Mouse (Mus musculus) embryonic facial prominence, embryonic 15.5 days (tissue): ENCODE measurements at regions not wholly inside any gene's neighbourhood (a gene's known extent, or its start where the extent isn't known, plus 50 kb on each side); places are given as distances from the start of the nearest gene placed in this dataset.

ENCODE experiments used
- ATAC-seq: fragments of 200-750 bp; cut with Nextera tagmentation; 2 replicates; pipeline ENCODE4 v1.8.0; 2017; ENCODE audit warnings: low read depth, moderate TSS enrichment; ENCODE audit not compliant: insufficient number of reproducible peaks, low FRiP score, low TSS enrichment
- H3K27ac ChIP-seq: fragments of 300-500 bp; sonication (generic); replicated peaks from 2 replicates; pipeline ENCODE4 v1.5.1; 2015; ENCODE audit warnings: mild to moderate bottlenecking, inconsistent platforms
- H3K27me3 ChIP-seq: fragments of 300-500 bp; sonication (generic); 2 replicates; pipeline ENCODE4 v1.6.1; 2015; ENCODE audit warnings: inconsistent platforms
- H3K36me3 ChIP-seq: fragments of 300-500 bp; sonication (generic); 2 replicates; pipeline ENCODE4 v1.6.1; 2015; ENCODE audit warnings: mild to moderate bottlenecking, inconsistent platforms
- H3K4me1 ChIP-seq: fragments of 300-500 bp; sonication (generic); 2 replicates; pipeline ENCODE4 v1.6.1; 2015; ENCODE audit warnings: inconsistent platforms
- H3K4me2 ChIP-seq: fragments of 300-500 bp; sonication (generic); replicated peaks from 2 replicates; pipeline ENCODE4 v1.6.1; 2015; ENCODE audit warnings: mild to moderate bottlenecking, inconsistent platforms
- H3K4me3 ChIP-seq: fragments of 300-500 bp; sonication (generic); replicated peaks from 2 replicates; pipeline ENCODE4 v1.5.1; 2015; ENCODE audit warnings: mild to moderate bottlenecking, inconsistent platforms
- H3K9ac ChIP-seq: fragments of 300-500 bp; sonication (generic); 2 replicates; pipeline ENCODE4 v1.6.1; 2015; ENCODE audit warnings: inconsistent platforms
- H3K9me3 ChIP-seq: fragments of 300-500 bp; sonication (generic); replicated peaks from 2 replicates; pipeline ENCODE4 v1.6.1; 2016; ENCODE audit warnings: inconsistent platforms
- WGBS: fragments of 180-500 bp; shearing (Covaris S2); methylation state at CpG from one replicate; pipeline ENCODE4 v1.1.7; 2015; 5-methylcytosine and 5-hydroxymethylcytosine counted together

GRCm38 (mm10) chr2:179370882-179371546 lies 71.2 kb upstream of the Cdh4 start:
- H3K27me3 ChIP-seq, result no peaks in the 10 kb centered on the region
- ATAC-seq, result no peak
- WGBS, result 44% methylated on average over 14 of the region's 14 CpGs
- no peaks in the 10 kb centered on the region for H3K9me3 ChIP-seq
- no peaks in the 10 kb centered on the region; the same call in 1 of the 2 replicates for H3K4me1 ChIP-seq
- H3K9ac ChIP-seq, result no peak overlapping the region
- no peak overlapping the region for H3K27ac ChIP-seq
- no peak overlapping the region for H3K4me3 ChIP-seq
- no peak overlapping the region for H3K4me2 ChIP-seq
- no peaks in the 10 kb centered on the region for H3K36me3 ChIP-seq

GRCm38 (mm10) chr2:179371553-179371952 lies 70.7 kb upstream of the Cdh4 start:
- Histone ChIP-seq H3K4me3 (no peak overlapping the region), H3K36me3 (no peaks in the 10 kb centered on the region), H3K27ac (no peak overlapping the region), H3K4me1 (no peaks in the 10 kb centered on the region; the same call in 1 of the 2 replicates), H3K9me3 (no peaks in the 10 kb centered on the region), H3K4me2 (no peak overlapping the region), H3K27me3 (no peaks in the 10 kb centered on the region), H3K9ac (no peak overlapping the region)
- no peak for ATAC-seq
- WGBS, result 63% methylated on average over 7 of the region's 7 CpGs

- 48% methylated on average over 11 of the region's 11 CpGs for WGBS
- no peak overlapping the region for H3K4me2 ChIP-seq
These were observed 62.4 kb upstream of the Cdh4 start for GRCm38 (mm10) chr2:179379691-179380443.

GRCm38 (mm10) chr2:179380444-179380705 lies 61.9 kb upstream of the Cdh4 start:
- 24% methylated on average over 4 of the region's 4 CpGs for WGBS
- Histone ChIP-seq H3K9me3 (no peaks in the 10 kb centered on the region), H3K36me3 (no peaks in the 10 kb centered on the region), H3K4me3 (no peak overlapping the region), H3K27me3 (no peaks in the 10 kb centered on the region), H3K27ac (no peak overlapping the region), H3K4me2 (no peak overlapping the region), H3K4me1 (peaks cover 5% of the 10 kb centered on the region; the same call in 1 of the 2 replicates), H3K9ac (no peak overlapping the region)
- no peak for ATAC-seq

More at GRCm38 (mm10) chr2:179379691-179380443, 62.4 kb upstream of the Cdh4 start:
- Histone ChIP-seq H3K9ac (no peak overlapping the region), H3K27ac (no peak overlapping the region), H3K9me3 (no peaks in the 10 kb centered on the region), H3K27me3 (no peaks in the 10 kb centered on the region), H3K4me3 (no peak overlapping the region), H3K36me3 (no peaks in the 10 kb centered on the region), H3K4me1 (peaks cover 5% of the 10 kb centered on the region; the same call in 1 of the 2 replicates)
- no peak for ATAC-seq

GRCm38 (mm10) chr2:179381916-179382315 lies 60.3 kb upstream of the Cdh4 start:
- ATAC-seq, result no peak
- H3K27me3 ChIP-seq, result no peaks in the 10 kb centered on the region
- no peaks in the 10 kb centered on the region for H3K9me3 ChIP-seq
- H3K4me3 ChIP-seq, result no peak overlapping the region
- H3K27ac ChIP-seq, result no peak overlapping the region
- no peak overlapping the region for H3K4me2 ChIP-seq
- 96% methylated on average over 3 of the region's 3 CpGs for WGBS
- no peak overlapping the region for H3K9ac ChIP-seq
- H3K36me3 ChIP-seq, result no peaks in the 10 kb centered on the region
- H3K4me1 ChIP-seq, result peaks cover 5% of the 10 kb centered on the region; the same call in 1 of the 2 replicates

- H3K27ac ChIP-seq, result no peak overlapping the region
- H3K4me2 ChIP-seq, result no peak overlapping the region
- ATAC-seq, result no peak
- 81% methylated on average over 9 of the region's 9 CpGs for WGBS
- no peak overlapping the region for H3K9ac ChIP-seq
- no peaks in the 10 kb centered on the region for H3K36me3 ChIP-seq
- no peaks in the 10 kb centered on the region for H3K9me3 ChIP-seq
- no peak overlapping the region for H3K4me3 ChIP-seq
- H3K27me3 ChIP-seq, result no peaks in the 10 kb centered on the region
- peaks cover 5% of the 10 kb centered on the region; the same call in 1 of the 2 replicates for H3K4me1 ChIP-seq
These were observed 59.6 kb upstream of the Cdh4 start for GRCm38 (mm10) chr2:179382594-179382993.

- Histone ChIP-seq H3K27me3 (no peaks in the 10 kb centered on the region), H3K36me3 (no peaks in the 10 kb centered on the region), H3K9me3 (no peaks in the 10 kb centered on the region), H3K9ac (no peak overlapping the region), H3K4me1 (no peaks in the 10 kb centered on the region), H3K27ac (no peak overlapping the region), H3K4me2 (no peak overlapping the region), H3K4me3 (no peak overlapping the region)
- no peak for ATAC-seq
- 66% methylated on average over 6 of the region's 6 CpGs for WGBS
These were observed 55.4 kb upstream of the Cdh4 start for GRCm38 (mm10) chr2:179386871-179387270.

GRCm38 (mm10) chr2:179390486-179390885 lies 51.7 kb upstream of the Cdh4 start:
- no peaks in the 10 kb centered on the region for H3K4me1 ChIP-seq
- ATAC-seq, result no peak
- H3K27ac ChIP-seq, result no peak overlapping the region; the same call in 1 of the 2 replicates
- no peak overlapping the region for H3K4me3 ChIP-seq
- no peak overlapping the region for H3K4me2 ChIP-seq
- H3K36me3 ChIP-seq, result no peaks in the 10 kb centered on the region
- H3K27me3 ChIP-seq, result no peaks in the 10 kb centered on the region
- WGBS, result 53% methylated on average over 4 of the region's 4 CpGs
- H3K9ac ChIP-seq, result no peak overlapping the region
- H3K9me3 ChIP-seq, result no peaks in the 10 kb centered on the region

GRCm38 (mm10) chr2:179390924-179391461 lies 51.2 kb upstream of the Cdh4 start:
- no peaks in the 10 kb centered on the region for H3K27me3 ChIP-seq
- no peak overlapping the region; the same call in 1 of the 2 replicates for H3K27ac ChIP-seq
- H3K9me3 ChIP-seq, result no peaks in the 10 kb centered on the region
- H3K4me2 ChIP-seq, result no peak overlapping the region
- WGBS, result 51% methylated on average over 11 of the region's 11 CpGs
- H3K36me3 ChIP-seq, result no peaks in the 10 kb centered on the region
- ATAC-seq, result peak; percentile 68; the same call in 1 of the 2 replicates
- H3K4me1 ChIP-seq, result no peaks in the 10 kb centered on the region
- H3K4me3 ChIP-seq, result no peak overlapping the region
- no peak overlapping the region for H3K9ac ChIP-seq
